Mouse (Mus musculus): ENCODE measurements around the gene Ptpra. TPM values are rescaled to one million over a fixed set of nuclear protein-coding genes. Genes with fewer than 3 reads are reported as not detected.

Ptpra gene
- polyA plus RNA-seq, 1 experiment: 57.9 TPM

GRCm38 (mm10) chr2:130476666-130477297 is 26.7 kb downstream of the Ptpra start:
- Histone ChIP-seq H3K36me3 (ENCODE audit: control insufficient read depth, insufficient read depth) (peaks cover 4% of the 10 kb centered on the region), H3ac (ENCODE audit: control insufficient read depth, insufficient read length) (no peak overlapping the region), H3K27me3 (ENCODE audit: control insufficient read depth, insufficient read depth, insufficient read length) (no peaks in the 10 kb centered on the region), H3K79me2 (ENCODE audit: control insufficient read depth, insufficient read depth) (peaks cover 89% of the 10 kb centered on the region), H3K4me3 (no peak overlapping the region), H3K4me2 (ENCODE audit: low read depth) (no peak overlapping the region)
- TF ChIP-seq MYOD1 (IDR thresholded peaks at IDR 0.05; ENCODE audit: control insufficient read depth in 1 of 3, insufficient read length in 2 of 3, low read depth in 2 of 3) (no peak), USF1 (IDR thresholded peaks at IDR 0.05; ENCODE audit: low read depth) (no peak), POLR2A (IDR thresholded peaks at IDR 0.05; ENCODE audit: insufficient read length, low read depth) (no peak), MAX (IDR thresholded peaks at IDR 0.05; ENCODE audit: low read depth) (no peak), MYOG (IDR thresholded peaks at IDR 0.05; ENCODE audit: control insufficient read depth in 1 of 3, insufficient read depth in 1 of 3, insufficient read length in 2 of 3, low read depth in 2 of 3) (no peak), POLR2AphosphoS2 (IDR thresholded peaks at IDR 0.05; ENCODE audit: insufficient read length, low read depth) (no peak), REST (IDR thresholded peaks at IDR 0.05; ENCODE audit: insufficient read depth, insufficient read length) (no peak), TCF12 (IDR thresholded peaks at IDR 0.05; ENCODE audit: insufficient read depth, poor library complexity, severe bottlenecking) (no peak), CEBPB (IDR thresholded peaks at IDR 0.05; ENCODE audit: insufficient read depth, poor library complexity, severe bottlenecking) (no peak), SRF (IDR thresholded peaks at IDR 0.05; ENCODE audit: control insufficient read depth, insufficient read length, low read depth) (no peak), TCF3 (IDR thresholded peaks at IDR 0.05; ENCODE audit: insufficient read length, low read depth) (no peak)

DNA sequence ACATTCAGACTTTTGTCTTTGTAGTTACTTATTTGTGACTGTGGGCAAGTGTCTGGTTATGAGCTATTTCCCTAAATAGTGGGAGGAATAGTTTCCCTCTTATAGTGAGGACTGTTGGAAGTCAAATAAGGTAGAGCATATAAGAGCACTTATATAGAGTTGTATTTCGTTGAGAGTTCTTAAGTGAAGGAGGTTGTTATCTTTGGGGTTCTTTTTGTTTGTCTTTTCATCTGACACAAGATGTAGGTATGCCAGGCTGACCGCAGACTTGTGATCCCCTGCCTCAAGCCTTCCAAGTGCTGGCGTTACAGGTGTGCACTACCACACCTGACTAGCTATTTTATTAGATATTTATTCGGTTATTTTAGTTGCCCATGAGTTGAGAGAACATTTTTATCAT is 32.1 kb downstream of the Ptpra start:
- Histone ChIP-seq H3K4me3 (no peak overlapping the region), H3K79me2 (ENCODE audit: control insufficient read depth, insufficient read depth) (peaks cover 95% of the 10 kb centered on the region), H3K27me3 (ENCODE audit: control insufficient read depth, insufficient read depth, insufficient read length) (no peaks in the 10 kb centered on the region), H3K36me3 (ENCODE audit: control insufficient read depth, insufficient read depth) (peaks cover 4% of the 10 kb centered on the region), H3K4me2 (ENCODE audit: low read depth) (no peak overlapping the region), H3ac (ENCODE audit: control insufficient read depth, insufficient read length) (no peak overlapping the region)
- TF ChIP-seq MAX (IDR thresholded peaks at IDR 0.05; ENCODE audit: low read depth) (no peak), TCF3 (IDR thresholded peaks at IDR 0.05; ENCODE audit: insufficient read length, low read depth) (no peak), TCF12 (IDR thresholded peaks at IDR 0.05; ENCODE audit: insufficient read depth, poor library complexity, severe bottlenecking) (no peak), REST (IDR thresholded peaks at IDR 0.05; ENCODE audit: insufficient read depth, insufficient read length) (no peak), USF1 (IDR thresholded peaks at IDR 0.05; ENCODE audit: low read depth) (no peak), POLR2AphosphoS2 (IDR thresholded peaks at IDR 0.05; ENCODE audit: insufficient read length, low read depth) (no peak), CEBPB (IDR thresholded peaks at IDR 0.05; ENCODE audit: insufficient read depth, poor library complexity, severe bottlenecking) (no peak), SRF (IDR thresholded peaks at IDR 0.05; ENCODE audit: control insufficient read depth, insufficient read length, low read depth) (no peak), E2F4 (IDR thresholded peaks at IDR 0.05; ENCODE audit: insufficient read depth) (no peak), MYOD1 (IDR thresholded peaks at IDR 0.05; ENCODE audit: control insufficient read depth in 1 of 3, insufficient read length in 2 of 3, low read depth in 2 of 3) (no peak), POLR2A (IDR thresholded peaks at IDR 0.05; ENCODE audit: insufficient read length, low read depth) (no peak), MYOG (IDR thresholded peaks at IDR 0.05; ENCODE audit: control insufficient read depth in 1 of 3, insufficient read depth in 1 of 3, insufficient read length in 2 of 3, low read depth in 2 of 3) (no peak)

- H3K4me3 ChIP-seq: no peak overlapping the region
- peaks cover 94% of the 10 kb centered on the region for H3K79me2 ChIP-seq (ENCODE audit: control insufficient read depth, insufficient read depth)
- no peak overlapping the region for H3ac ChIP-seq (ENCODE audit: control insufficient read depth, insufficient read length)
- H3K27me3 ChIP-seq (ENCODE audit: control insufficient read depth, insufficient read depth, insufficient read length): no peaks in the 10 kb centered on the region
- peaks cover 4% of the 10 kb centered on the region for H3K36me3 ChIP-seq (ENCODE audit: control insufficient read depth, insufficient read depth)
- no peak overlapping the region for H3K4me2 ChIP-seq (ENCODE audit: low read depth)
- TF ChIP-seq TCF3 (IDR thresholded peaks at IDR 0.05; ENCODE audit: insufficient read length, low read depth): no peak
These were observed 32.6 kb downstream of the Ptpra start for GRCm38 (mm10) chr2:130482700-130483099.

DNA sequence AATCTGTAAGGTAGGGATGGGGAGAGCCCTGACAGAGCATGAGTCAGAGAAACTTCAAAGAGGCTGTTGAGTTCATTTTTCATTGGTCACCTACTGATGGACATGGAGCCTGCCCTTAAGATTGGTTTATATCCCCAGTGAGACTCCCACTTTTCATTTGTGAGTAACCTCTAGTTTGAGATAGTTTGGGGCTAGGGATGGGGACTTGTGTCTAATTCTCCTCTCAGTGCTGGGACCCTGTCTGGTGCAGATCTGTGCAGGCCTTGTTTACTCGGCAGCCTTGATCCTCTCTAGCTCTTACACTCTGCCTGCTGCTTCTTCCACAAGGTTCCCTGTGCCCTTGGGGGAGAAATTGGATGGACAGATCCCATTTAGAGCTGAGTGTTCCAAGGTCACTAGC is 34.1 kb downstream of the Ptpra start:
- no peak overlapping the region for H3K4me2 ChIP-seq (ENCODE audit: low read depth)
- H3K79me2 ChIP-seq (ENCODE audit: control insufficient read depth, insufficient read depth): peaks cover 80% of the 10 kb centered on the region
- no peaks in the 10 kb centered on the region for H3K36me3 ChIP-seq (ENCODE audit: control insufficient read depth, insufficient read depth)
- TF ChIP-seq CEBPB (IDR thresholded peaks at IDR 0.05; ENCODE audit: insufficient read depth, poor library complexity, severe bottlenecking) (no peak), E2F4 (IDR thresholded peaks at IDR 0.05; ENCODE audit: insufficient read depth) (no peak), USF1 (IDR thresholded peaks at IDR 0.05; ENCODE audit: low read depth) (no peak)
- no peaks in the 10 kb centered on the region for H3K27me3 ChIP-seq (ENCODE audit: control insufficient read depth, insufficient read depth, insufficient read length)
- no peak overlapping the region for H3ac ChIP-seq (ENCODE audit: control insufficient read depth, insufficient read length)
- H3K4me3 ChIP-seq: no peak overlapping the region

DNA sequence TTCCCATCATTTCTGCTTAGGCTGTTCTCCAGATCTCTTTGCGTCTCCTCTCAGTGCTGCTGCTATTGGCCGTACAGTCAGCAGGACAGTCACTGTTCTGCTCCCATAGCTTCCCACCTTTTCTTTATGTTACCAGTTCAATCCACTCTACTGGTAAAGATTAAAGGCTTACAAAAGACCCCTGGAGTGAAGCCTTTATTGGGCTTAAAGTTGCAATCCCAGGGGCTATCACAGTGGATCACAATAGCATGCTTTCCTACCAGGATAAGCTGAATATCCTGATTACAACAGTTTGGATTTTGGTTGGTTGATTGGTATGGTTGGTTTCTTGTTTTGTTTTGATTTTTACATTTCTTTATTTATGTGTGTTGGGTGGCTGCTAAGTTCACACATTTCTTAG is 37.9 kb downstream of the Ptpra start:
- TF ChIP-seq TCF12 (IDR thresholded peaks at IDR 0.05; ENCODE audit: insufficient read depth, poor library complexity, severe bottlenecking) (no peak), POLR2AphosphoS2 (IDR thresholded peaks at IDR 0.05; ENCODE audit: insufficient read length, low read depth) (no peak), CEBPB (IDR thresholded peaks at IDR 0.05; ENCODE audit: insufficient read depth, poor library complexity, severe bottlenecking) (no peak), MAX (IDR thresholded peaks at IDR 0.05; ENCODE audit: low read depth) (no peak), MYOD1 (IDR thresholded peaks at IDR 0.05; ENCODE audit: control insufficient read depth in 1 of 3, insufficient read length in 2 of 3, low read depth in 2 of 3) (no peak), E2F4 (IDR thresholded peaks at IDR 0.05; ENCODE audit: insufficient read depth) (no peak), POLR2A (IDR thresholded peaks at IDR 0.05; ENCODE audit: insufficient read length, low read depth) (no peak)
- H3K4me2 ChIP-seq (ENCODE audit: low read depth): peak overlapping the region; percentile 37
- no peak overlapping the region for H3ac ChIP-seq (ENCODE audit: control insufficient read depth, insufficient read length)
- H3K79me2 ChIP-seq (ENCODE audit: control insufficient read depth, insufficient read depth): peaks cover 68% of the 10 kb centered on the region
- no peaks in the 10 kb centered on the region for H3K36me3 ChIP-seq (ENCODE audit: control insufficient read depth, insufficient read depth)
- no peak overlapping the region for H3K4me3 ChIP-seq
- H3K27me3 ChIP-seq (ENCODE audit: control insufficient read depth, insufficient read depth, insufficient read length): no peaks in the 10 kb centered on the region

Measured in myocyte (in vitro differentiated cells).